Mouse (Mus musculus) heart, adult 2 months (tissue): ENCODE results near the gene Mtrex. TPM values are rescaled to one million over a fixed set of nuclear protein-coding genes. Genes with fewer than 3 reads are reported as not detected.

Source experiments
- DNase-seq, 2 experiments: peaks; one replicate each; pipeline ENCODE4 v3.0.0; 2021
- H3K27ac ChIP-seq: fragments of 200-600 bp; 2 replicates; pipeline ENCODE4 v1.8.1; 2022
- H3K27me3 ChIP-seq: fragments of 200-500 bp; 2 replicates; pipeline ENCODE4 v1.6.1; 2012; ENCODE audit warnings: mild to moderate bottlenecking, low read length, inconsistent platforms, mixed read lengths; ENCODE audit not compliant: control insufficient read depth, insufficient read depth
- H3K36me3 ChIP-seq: fragments of 200-500 bp; 2 replicates; pipeline ENCODE4 v1.6.1; 2012; ENCODE audit warnings: low read length, inconsistent platforms; ENCODE audit not compliant: control insufficient read depth, insufficient read depth
- H3K4me1 ChIP-seq: fragments of 200-500 bp; 2 replicates; pipeline ENCODE4 v1.6.1; 2011; ENCODE audit warnings: low read length; ENCODE audit not compliant: control insufficient read depth, insufficient read depth
- H3K4me3 ChIP-seq: fragments of 200-600 bp; 2 replicates; pipeline ENCODE4 v1.8.1; 2022
- H3K79me2 ChIP-seq: fragments of 200-500 bp; replicated peaks from 2 replicates; pipeline ENCODE4 v1.6.1; 2012; ENCODE audit warnings: mild to moderate bottlenecking, inconsistent platforms, low read length, moderate library complexity, mixed read lengths; ENCODE audit not compliant: control insufficient read depth, insufficient read depth
- H3K9ac ChIP-seq: fragments of 200-500 bp; 2 replicates; pipeline ENCODE4 v1.6.1; 2012; ENCODE audit warnings: low read depth, mild to moderate bottlenecking, control low read depth, inconsistent platforms, low read length, mixed read lengths
- CTCF ChIP-seq: fragments of 200-600 bp; IDR thresholded peaks from 2 replicates; pipeline ENCODE4 v1.8.1; 2022; ENCODE audit warnings: antibody characterized with exemption, mild to moderate bottlenecking, moderate library complexity
- EP300 ChIP-seq: fragments of 200-500 bp; IDR thresholded peaks from 2 replicates; pipeline ENCODE4 v1.6.1; 2011; ENCODE audit warnings: low read depth, low read length, control low read depth; ENCODE audit not compliant: insufficient read depth
- POLR2A ChIP-seq: fragments of 200-500 bp; IDR thresholded peaks from 2 replicates; pipeline ENCODE4 v1.6.1; 2011; ENCODE audit warnings: mild to moderate bottlenecking, low read depth, low read length, control low read depth; ENCODE audit not compliant: insufficient read depth
- WGBS: fragments of 180-500 bp; shearing (Covaris S2); methylation state at CpG from one replicate; pipeline ENCODE4 v1.1.7; 2018; 5-methylcytosine and 5-hydroxymethylcytosine counted together
- intact Hi-C: fragments of 180-260 bp; cut with DNase I; formaldehyde crosslinking; loops from one replicate; pipeline ENCODE4 v1.15.1; 2025
- polyA plus RNA-seq: library from polyadenylated mRNA; depleted of rRNA; stranded (reverse); fragments of >200 nt; gene quantifications from 2 replicates; pipeline ENCODE4 v1.2.3, GENCODE M21; 2012
- total RNA-seq, 2 experiments: library from RNA; stranded (reverse); gene quantifications; 2 replicates each; pipeline ENCODE4 v1.2.3; 2021

Gene Mtrex
- total and polyA plus RNA-seq, 3 experiments = 5.5 to 28.5 (median 24.7) TPM

GRCm38 (mm10) chr13:112902176-112902575, 25.0 kb downstream of the Mtrex start:
- intact Hi-C loops = loop anchor here (5.0 kb wide), 1 partner anchor 35 kb away; no protein-coding TSS in a partner anchor
- Histone ChIP-seq H3K79me2 (no peaks in the 10 kb centered on the region), H3K27ac (no peak overlapping the region), H3K9ac (no peak overlapping the region), H3K4me1 (no peaks in the 10 kb centered on the region; the same call in 1 of the 2 replicates), H3K4me3 (no peak overlapping the region), H3K36me3 (no peaks in the 10 kb centered on the region; the same call in none of the 2 replicates), H3K27me3 (no peaks in the 10 kb centered on the region)
- no peak for TF ChIP-seq CTCF
- TF ChIP-seq POLR2A = no peak
- no peak for TF ChIP-seq EP300
- 71% methylated on average over 3 of the region's 3 CpGs for WGBS
- DNase-seq = no peak

DNA sequence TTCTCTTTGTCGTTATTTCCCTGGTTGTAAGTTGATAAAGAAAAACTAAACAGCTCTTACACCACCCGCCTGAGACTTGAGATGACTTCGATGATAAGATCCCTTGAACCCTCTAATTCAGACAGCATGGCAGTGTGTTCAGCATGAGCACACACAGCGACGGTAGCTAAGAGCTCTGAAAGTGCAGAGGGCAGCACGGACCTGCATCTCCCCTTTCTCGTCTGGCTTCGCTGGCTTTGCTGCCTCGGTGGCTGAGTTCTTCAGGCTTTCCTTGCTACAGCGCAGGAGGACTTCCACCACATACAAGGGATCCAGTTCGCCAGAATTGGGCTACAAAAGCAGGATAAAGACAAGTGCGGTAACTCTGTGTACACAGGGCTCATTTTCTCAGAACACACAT, 40.0 kb downstream of the Mtrex start:
- intact Hi-C loops = no loop called here
- H3K9ac ChIP-seq = no peak overlapping the region
- H3K4me3 ChIP-seq = no peak overlapping the region
- no peak for DNase-seq
- H3K79me2 ChIP-seq = no peaks in the 10 kb centered on the region
- H3K36me3 ChIP-seq = no peaks in the 10 kb centered on the region; the same call in 1 of the 2 replicates
- no peaks in the 10 kb centered on the region for H3K27me3 ChIP-seq
- no peak overlapping the region for H3K27ac ChIP-seq
- TF ChIP-seq CTCF (no peak), EP300 (no peak), POLR2A (no peak)
- no peaks in the 10 kb centered on the region for H3K4me1 ChIP-seq
- WGBS = 94% methylated on average over 12 of the region's 12 CpGs

DNA sequence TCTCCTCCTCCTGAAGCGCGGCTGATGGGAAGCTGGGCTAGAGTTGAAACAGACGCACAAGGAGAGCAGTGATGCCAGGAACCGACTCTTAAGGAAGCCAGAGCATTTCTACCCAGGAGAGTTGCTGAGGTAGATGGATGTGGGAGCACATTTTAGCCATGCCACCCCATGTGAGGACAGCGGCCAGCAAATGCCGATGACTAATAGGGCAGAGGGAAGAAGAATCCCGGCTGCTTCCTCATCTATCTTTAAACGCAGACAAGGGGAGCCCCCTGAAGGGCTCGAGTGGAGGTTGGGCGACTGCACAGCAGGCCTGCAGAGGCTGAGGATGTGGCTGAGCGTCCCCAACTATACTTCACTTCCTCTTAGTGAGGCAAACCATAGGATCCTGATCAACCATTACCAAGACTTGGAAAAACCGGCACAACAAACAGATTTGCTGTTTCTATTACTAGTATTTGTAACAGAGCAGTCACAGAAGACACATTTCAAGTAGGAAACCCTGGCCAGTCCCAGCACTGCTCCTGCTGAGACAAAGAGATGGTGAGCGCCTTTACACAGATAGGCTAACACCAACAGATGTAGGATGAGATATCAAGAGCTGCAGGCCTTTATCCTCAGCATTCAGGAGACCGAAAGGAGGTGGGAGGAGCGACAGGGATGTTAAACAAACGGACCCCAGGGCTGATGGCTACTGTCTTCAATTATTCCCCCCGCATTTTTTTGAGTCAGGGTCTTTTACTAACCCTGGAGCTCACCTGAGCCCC, 55.5 kb downstream of the Mtrex start:
- intact Hi-C loops = no loop called here
- Histone ChIP-seq H3K36me3 (peaks cover 5% of the 10 kb centered on the region), H3K27ac (no peak overlapping the region), H3K79me2 (no peaks in the 10 kb centered on the region), H3K4me3 (no peak overlapping the region), H3K9ac (no peak overlapping the region), H3K4me1 (no peaks in the 10 kb centered on the region), H3K27me3 (no peaks in the 10 kb centered on the region)
- DNase-seq = no peak
- WGBS = 62% methylated on average over 17 of the region's 17 CpGs
- no peak for TF ChIP-seq POLR2A
- TF ChIP-seq CTCF = no peak
- no peak for TF ChIP-seq EP300

DNA sequence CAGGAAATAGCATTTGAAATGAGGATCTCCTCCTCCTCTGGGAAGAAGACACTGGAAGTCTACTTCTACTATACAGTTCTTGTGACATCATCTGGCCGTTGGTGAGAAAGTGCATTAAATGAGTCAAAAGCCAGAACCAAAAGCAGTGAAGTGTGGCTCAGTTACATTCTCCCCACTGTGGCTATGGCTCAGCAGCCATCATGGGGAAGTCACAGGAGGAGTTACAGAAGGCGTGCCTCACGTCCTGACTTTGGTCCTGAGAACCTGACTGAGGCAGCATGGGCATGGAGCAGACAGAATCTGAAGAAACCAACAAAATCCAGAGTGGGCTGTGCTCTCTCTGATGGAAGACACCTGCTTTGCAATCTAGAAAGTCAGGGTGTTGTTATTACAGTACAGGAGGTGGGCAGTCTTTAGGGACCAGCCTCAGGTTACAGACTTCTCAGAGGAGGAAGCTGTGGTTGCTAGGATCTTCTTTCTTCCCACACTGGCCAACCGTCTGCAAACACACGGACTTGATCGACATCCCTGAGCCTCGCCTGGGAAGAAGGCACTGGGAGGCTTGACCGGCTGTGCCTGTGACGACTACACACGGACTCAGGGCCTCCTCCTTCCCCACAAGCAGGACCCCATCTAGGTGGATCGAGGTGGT, 57.0 kb downstream of the Mtrex start:
- intact Hi-C loops = no loop called here
- Histone ChIP-seq H3K36me3 (peaks cover 6% of the 10 kb centered on the region), H3K79me2 (no peaks in the 10 kb centered on the region), H3K27me3 (no peaks in the 10 kb centered on the region), H3K9ac (no peak overlapping the region), H3K4me3 (no peak overlapping the region), H3K4me1 (no peaks in the 10 kb centered on the region), H3K27ac (no peak overlapping the region)
- 79% methylated on average over 11 of the region's 11 CpGs for whole genome bisulfite sequencing
- no peak for DNase-seq
- TF ChIP-seq POLR2A (no peak), CTCF (no peak), EP300 (no peak)

DNA sequence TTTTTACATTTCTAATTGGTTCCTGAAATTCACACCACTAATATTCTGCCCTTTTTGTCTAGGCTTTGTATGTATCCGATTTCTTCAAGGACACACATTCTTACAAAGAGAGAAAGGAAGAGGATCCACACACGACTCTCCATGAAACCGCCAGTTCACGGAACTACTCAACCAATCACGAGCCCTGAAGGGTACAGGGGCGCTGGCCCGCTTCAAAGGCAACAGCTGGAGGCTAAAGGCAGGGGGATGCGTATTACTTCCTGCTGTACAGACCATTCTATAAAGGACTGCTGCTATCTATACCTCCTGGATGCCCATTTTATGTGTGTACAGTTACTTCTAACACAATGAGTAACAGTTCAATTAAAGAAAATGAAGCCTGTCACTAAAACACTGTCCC, 59.8 kb downstream of the Mtrex start:
- DNase-seq = no peak
- TF ChIP-seq POLR2A = no peak
- TF ChIP-seq EP300 = no peak
- no peak for TF ChIP-seq CTCF
- 0 out of 2 replicates have a peak, but pooled peaks cover under 1% of the 10 kb centered on the region for H3K79me2 ChIP-seq
- H3K9ac ChIP-seq = no peak overlapping the region
- WGBS = 93% methylated on average over 8 of the region's 8 CpGs
- H3K4me1 ChIP-seq = peaks cover under 1% of the 10 kb centered on the region
- peaks cover 12% of the 10 kb centered on the region for H3K36me3 ChIP-seq
- intact Hi-C loops = loop anchor here (5.0 kb wide), 1 partner anchor 35 kb away; no protein-coding TSS in a partner anchor
- no peaks in the 10 kb centered on the region for H3K27me3 ChIP-seq
- H3K27ac ChIP-seq = no peak overlapping the region
- H3K4me3 ChIP-seq = no peak overlapping the region

GRCm38 (mm10) chr13:112866782-112867181, 60.4 kb downstream of the Mtrex start:
- peaks cover 13% of the 10 kb centered on the region for H3K36me3 ChIP-seq
- intact Hi-C loops = loop anchor here (5.0 kb wide), 1 partner anchor 36 kb away; no protein-coding TSS in a partner anchor

More at GRCm38 (mm10) chr13:112866782-112867181, 60.4 kb downstream of the Mtrex start:
- 70% methylated on average over 7 of the region's 7 CpGs for WGBS
- H3K27me3 ChIP-seq = no peaks in the 10 kb centered on the region
- no peak for TF ChIP-seq POLR2A
- TF ChIP-seq CTCF = no peak
- TF ChIP-seq EP300 = no peak
- H3K79me2 ChIP-seq = peaks cover 1% of the 10 kb centered on the region; the same call in 1 of the 2 replicates
- H3K4me1 ChIP-seq = peaks cover 3% of the 10 kb centered on the region
- no peak for DNase-seq
- no peak overlapping the region for H3K9ac ChIP-seq
- no peak overlapping the region for H3K27ac ChIP-seq
- H3K4me3 ChIP-seq = no peak overlapping the region
